Mouse (Mus musculus): ENCODE results near the gene Serinc5. TPM values are rescaled to one million over a fixed set of nuclear protein-coding genes. Genes with fewer than 3 reads are reported as not detected.

Gene Serinc5
- polyA plus RNA-seq, 1 experiment from 2014 or later, result 18.4 TPM

GRCm38 (mm10) chr13:92632550-92632949 lies 21.7 kb downstream of the Serinc5 start:
- Histone ChIP-seq H3K27ac (no peak overlapping the region), H3K4me1 (replicated peaks; ENCODE audit: control insufficient read depth, insufficient read depth, low read length) (0 out of 2 replicates have a peak, but pooled peaks cover 21% of the 10 kb centered on the region), H3K4me2 (replicated peaks) (no peak overlapping the region), H3K36me3 (replicated peaks; ENCODE audit: control insufficient read depth, insufficient read depth) (no peaks in the 10 kb centered on the region; the same call in 1 of the 2 replicates), H3K9me3 (ENCODE audit: control insufficient read depth, low read length) (no peaks in the 10 kb centered on the region), H3K4me3 (replicated peaks; ENCODE audit: low read length) (no peak overlapping the region), H3K9ac (no peak overlapping the region), H3K27me3 (ENCODE audit: control insufficient read depth, insufficient read depth, low read length) (no peaks in the 10 kb centered on the region)
- ATAC-seq (ENCODE audit: low FRiP score), result no peak
- WGBS, result 45% methylated on average over 4 of the region's 4 CpGs
- DNase-seq (ENCODE audit: low spot score), result no peak

GRCm38 (mm10) chr13:92635040-92635439 lies 24.1 kb downstream of the Serinc5 start:
- no peaks in the 10 kb centered on the region for H3K27me3 ChIP-seq (ENCODE audit: control insufficient read depth, insufficient read depth, low read length)
- WGBS, result 7% methylated on average over 2 of the region's 2 CpGs

GRCm38 (mm10) chr13:92636226-92636909 lies 25.5 kb downstream of the Serinc5 start:
- WGBS, result 76% methylated on average over 6 of the region's 6 CpGs
- DNase-seq (ENCODE audit: low spot score), result no peak
- Histone ChIP-seq H3K27me3 (ENCODE audit: control insufficient read depth, insufficient read depth, low read length) (no peaks in the 10 kb centered on the region), H3K9me3 (ENCODE audit: control insufficient read depth, low read length) (no peaks in the 10 kb centered on the region), H3K9ac (no peak overlapping the region), H3K36me3 (replicated peaks; ENCODE audit: control insufficient read depth, insufficient read depth) (no peaks in the 10 kb centered on the region), H3K4me3 (replicated peaks; ENCODE audit: low read length) (no peak overlapping the region), H3K27ac (no peak overlapping the region), H3K4me1 (replicated peaks; ENCODE audit: control insufficient read depth, insufficient read depth, low read length) (0 out of 2 replicates have a peak, but pooled peaks cover 21% of the 10 kb centered on the region), H3K4me2 (replicated peaks) (no peak overlapping the region)
- no peak for ATAC-seq (ENCODE audit: low FRiP score)

More at GRCm38 (mm10) chr13:92635040-92635439, 24.1 kb downstream of the Serinc5 start:
- Histone ChIP-seq H3K4me2 (replicated peaks) (no peak overlapping the region), H3K9me3 (ENCODE audit: control insufficient read depth, low read length) (no peaks in the 10 kb centered on the region), H3K27ac (no peak overlapping the region), H3K4me3 (replicated peaks; ENCODE audit: low read length) (no peak overlapping the region), H3K4me1 (replicated peaks; ENCODE audit: control insufficient read depth, insufficient read depth, low read length) (0 out of 2 replicates have a peak, but pooled peaks cover 21% of the 10 kb centered on the region), H3K36me3 (replicated peaks; ENCODE audit: control insufficient read depth, insufficient read depth) (no peaks in the 10 kb centered on the region), H3K9ac (no peak overlapping the region)
- no peak for DNase-seq (ENCODE audit: low spot score)
- ATAC-seq (ENCODE audit: low FRiP score), result no peak

GRCm38 (mm10) chr13:92636910-92637275 lies 26.0 kb downstream of the Serinc5 start:
- peak; percentile 50 for DNase-seq (ENCODE audit: low spot score)
- H3K27me3 ChIP-seq (ENCODE audit: control insufficient read depth, insufficient read depth, low read length), result no peaks in the 10 kb centered on the region
- no peaks in the 10 kb centered on the region for H3K9me3 ChIP-seq (ENCODE audit: control insufficient read depth, low read length)
- 3% methylated on average over 7 of the region's 7 CpGs for WGBS
- H3K4me1 ChIP-seq (replicated peaks; ENCODE audit: control insufficient read depth, insufficient read depth, low read length), result 0 out of 2 replicates have a peak, but pooled peaks cover 21% of the 10 kb centered on the region
- H3K4me3 ChIP-seq (replicated peaks; ENCODE audit: low read length), result no peak overlapping the region
- peak overlapping the region; percentile 5; the same call in 1 of the 2 replicates for H3K9ac ChIP-seq
- H3K4me2 ChIP-seq (replicated peaks), result peak overlapping the region; percentile 20; the same call in 1 of the 2 replicates
- no peaks in the 10 kb centered on the region for H3K36me3 ChIP-seq (replicated peaks; ENCODE audit: control insufficient read depth, insufficient read depth)
- ATAC-seq (ENCODE audit: low FRiP score), result peak; percentile 76
- 0 out of 2 replicates have a peak overlapping the region, but pooled peaks have one; percentile 38 for H3K27ac ChIP-seq

GRCm38 (mm10) chr13:92639093-92640014 lies 28.5 kb downstream of the Serinc5 start:
- 79% methylated on average over 12 of the region's 12 CpGs for WGBS
- ATAC-seq (ENCODE audit: low FRiP score), result no peak

GRCm38 (mm10) chr13:92644199-92644598 lies 33.3 kb downstream of the Serinc5 start:
- Histone ChIP-seq H3K36me3 (replicated peaks; ENCODE audit: control insufficient read depth, insufficient read depth) (no peaks in the 10 kb centered on the region), H3K9me3 (ENCODE audit: control insufficient read depth, low read length) (no peaks in the 10 kb centered on the region), H3K27ac (no peak overlapping the region), H3K9ac (no peak overlapping the region), H3K27me3 (ENCODE audit: control insufficient read depth, insufficient read depth, low read length) (no peaks in the 10 kb centered on the region), H3K4me2 (replicated peaks) (no peak overlapping the region), H3K4me1 (replicated peaks; ENCODE audit: control insufficient read depth, insufficient read depth, low read length) (no peaks in the 10 kb centered on the region), H3K4me3 (replicated peaks; ENCODE audit: low read length) (no peak overlapping the region)
- 88% methylated on average over 3 of the region's 3 CpGs for WGBS
- no peak for ATAC-seq (ENCODE audit: low FRiP score)
- no peak for DNase-seq (ENCODE audit: low spot score)

More at GRCm38 (mm10) chr13:92639093-92640014, 28.5 kb downstream of the Serinc5 start:
- no peak overlapping the region for H3K27ac ChIP-seq
- H3K9ac ChIP-seq, result no peak overlapping the region
- H3K4me3 ChIP-seq (replicated peaks; ENCODE audit: low read length), result no peak overlapping the region
- 0 out of 2 replicates have a peak, but pooled peaks cover 14% of the 10 kb centered on the region for H3K4me1 ChIP-seq (replicated peaks; ENCODE audit: control insufficient read depth, insufficient read depth, low read length)
- DNase-seq (ENCODE audit: low spot score), result no peak
- no peaks in the 10 kb centered on the region for H3K27me3 ChIP-seq (ENCODE audit: control insufficient read depth, insufficient read depth, low read length)
- H3K36me3 ChIP-seq (replicated peaks; ENCODE audit: control insufficient read depth, insufficient read depth), result no peaks in the 10 kb centered on the region
- H3K9me3 ChIP-seq (ENCODE audit: control insufficient read depth, low read length), result no peaks in the 10 kb centered on the region
- H3K4me2 ChIP-seq (replicated peaks), result no peak overlapping the region

GRCm38 (mm10) chr13:92644753-92645152 lies 33.9 kb downstream of the Serinc5 start:
- Histone ChIP-seq H3K9me3 (ENCODE audit: control insufficient read depth, low read length) (no peaks in the 10 kb centered on the region), H3K4me1 (replicated peaks; ENCODE audit: control insufficient read depth, insufficient read depth, low read length) (no peaks in the 10 kb centered on the region), H3K4me3 (replicated peaks; ENCODE audit: low read length) (no peak overlapping the region), H3K4me2 (replicated peaks) (no peak overlapping the region), H3K36me3 (replicated peaks; ENCODE audit: control insufficient read depth, insufficient read depth) (no peaks in the 10 kb centered on the region), H3K9ac (no peak overlapping the region), H3K27ac (no peak overlapping the region), H3K27me3 (ENCODE audit: control insufficient read depth, insufficient read depth, low read length) (no peaks in the 10 kb centered on the region)
- ATAC-seq (ENCODE audit: low FRiP score) (no peak), DNase-seq (ENCODE audit: low spot score) (no peak)
- WGBS, result 75% methylated on average over 6 of the region's 6 CpGs

GRCm38 (mm10) chr13:92647695-92648094 lies 36.8 kb downstream of the Serinc5 start:
- no peaks in the 10 kb centered on the region for H3K27me3 ChIP-seq (ENCODE audit: control insufficient read depth, insufficient read depth, low read length)
- H3K36me3 ChIP-seq (replicated peaks; ENCODE audit: control insufficient read depth, insufficient read depth), result no peaks in the 10 kb centered on the region
- H3K4me2 ChIP-seq (replicated peaks), result no peak overlapping the region
- DNase-seq (ENCODE audit: low spot score) (no peak), ATAC-seq (ENCODE audit: low FRiP score) (no peak)
- H3K4me1 ChIP-seq (replicated peaks; ENCODE audit: control insufficient read depth, insufficient read depth, low read length), result no peaks in the 10 kb centered on the region
- no peak overlapping the region for H3K4me3 ChIP-seq (replicated peaks; ENCODE audit: low read length)
- H3K27ac ChIP-seq, result no peak overlapping the region
- no peaks in the 10 kb centered on the region for H3K9me3 ChIP-seq (ENCODE audit: control insufficient read depth, low read length)
- 70% methylated on average over 2 of the region's 2 CpGs for WGBS
- no peak overlapping the region for H3K9ac ChIP-seq

GRCm38 (mm10) chr13:92649111-92649510 lies 38.2 kb downstream of the Serinc5 start:
- Histone ChIP-seq H3K4me2 (replicated peaks) (no peak overlapping the region), H3K27me3 (ENCODE audit: control insufficient read depth, insufficient read depth, low read length) (no peaks in the 10 kb centered on the region), H3K27ac (no peak overlapping the region), H3K9ac (no peak overlapping the region), H3K4me1 (replicated peaks; ENCODE audit: control insufficient read depth, insufficient read depth, low read length) (0 out of 2 replicates have a peak, but pooled peaks cover 3% of the 10 kb centered on the region), H3K9me3 (ENCODE audit: control insufficient read depth, low read length) (no peaks in the 10 kb centered on the region), H3K4me3 (replicated peaks; ENCODE audit: low read length) (no peak overlapping the region), H3K36me3 (replicated peaks; ENCODE audit: control insufficient read depth, insufficient read depth) (no peaks in the 10 kb centered on the region)
- DNase-seq (ENCODE audit: low spot score), result no peak
- WGBS, result 86% methylated on average over 10 of the region's 10 CpGs
- no peak for ATAC-seq (ENCODE audit: low FRiP score)

Measured in hindbrain, embryonic 14.5 days (tissue).